Mouse (Mus musculus) T-cell, adult 2 months (primary cell): ENCODE measurements at regions not wholly inside any gene's neighbourhood (a gene's known extent, or its start where the extent isn't known, plus 50 kb on each side); places are given as distances from the start of the nearest gene placed in this dataset.

Source experiments
- DNase-seq: peaks from one replicate; pipeline ENCODE4 v3.0.0; 2022; ENCODE audit warnings: low spot score

DNA sequence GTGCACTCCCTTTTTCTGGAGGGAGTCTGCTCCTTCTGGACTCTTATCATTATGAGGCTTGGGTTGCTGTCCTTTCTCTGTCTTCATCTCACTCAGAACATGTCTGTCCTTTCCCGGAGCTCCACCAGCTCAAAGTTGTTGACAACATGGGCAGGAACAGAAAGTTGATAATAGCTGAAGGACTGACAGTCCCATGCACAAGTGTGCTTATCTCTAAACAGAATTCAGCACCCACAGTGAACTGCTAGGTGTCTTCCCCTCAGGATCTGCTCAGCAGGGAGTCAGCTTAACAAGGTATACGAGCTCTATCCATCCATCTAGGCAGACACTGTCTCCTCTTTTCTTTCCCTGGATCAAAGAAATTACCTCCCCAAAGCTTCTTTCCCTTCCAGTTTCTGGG lies 89.2 kb upstream of the Rab11fip2 start:
- DNase-seq, result no peak

DNA sequence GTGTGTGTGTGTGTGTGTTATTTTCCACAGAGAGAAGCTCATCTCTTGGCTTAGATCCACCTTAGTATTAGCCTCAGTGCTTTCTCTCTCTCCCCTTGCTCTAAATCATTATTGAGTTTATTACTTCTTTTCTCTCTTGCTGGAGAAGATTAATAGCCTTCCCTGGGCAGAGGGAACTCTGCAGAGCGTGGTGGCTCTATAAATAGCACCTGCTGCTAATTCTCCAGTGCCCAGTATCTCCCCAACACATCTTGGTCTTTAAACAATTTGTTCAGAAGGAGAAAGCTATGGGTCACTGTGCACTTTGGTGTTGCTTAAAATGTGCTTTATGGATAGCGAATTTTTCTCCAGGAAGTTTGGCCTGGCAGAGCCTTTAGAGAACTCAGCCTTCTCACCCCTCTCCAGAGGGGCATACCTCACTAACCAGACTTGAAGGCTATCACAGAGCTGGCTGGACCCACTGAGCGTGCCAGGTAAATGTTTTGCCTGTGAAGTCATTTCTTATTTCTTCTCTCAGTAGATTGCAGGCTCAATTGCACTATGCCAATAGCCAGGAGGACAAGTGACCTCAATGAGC lies 86.8 kb upstream of the Rab11fip2 start:
- DNase-seq, result no peak

DNA sequence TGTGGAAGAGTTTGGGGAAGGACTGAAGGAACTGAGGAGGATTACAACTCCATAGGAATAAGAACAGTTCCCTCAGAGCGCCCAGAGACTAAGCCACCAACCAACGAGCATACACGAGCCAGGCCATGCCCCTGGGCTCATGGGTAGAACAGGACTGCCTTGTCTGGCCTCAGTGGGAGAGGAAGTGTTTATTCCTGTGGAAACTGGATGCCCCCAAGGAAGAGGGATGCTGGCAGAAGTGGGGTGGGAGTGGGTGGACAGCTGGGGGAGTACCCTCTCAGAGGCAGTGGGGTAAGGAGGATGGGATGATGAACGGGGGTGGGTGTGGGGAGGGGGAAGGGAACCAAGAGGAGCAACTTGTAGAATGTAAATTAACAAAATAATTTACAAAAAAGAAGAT lies 86.3 kb upstream of the Rab11fip2 start:
- no peak for DNase-seq

GRCm38 (mm10) chr19:60015614-60016300 lies 72.3 kb upstream of the Rab11fip2 start:
- no peak for DNase-seq

DNA sequence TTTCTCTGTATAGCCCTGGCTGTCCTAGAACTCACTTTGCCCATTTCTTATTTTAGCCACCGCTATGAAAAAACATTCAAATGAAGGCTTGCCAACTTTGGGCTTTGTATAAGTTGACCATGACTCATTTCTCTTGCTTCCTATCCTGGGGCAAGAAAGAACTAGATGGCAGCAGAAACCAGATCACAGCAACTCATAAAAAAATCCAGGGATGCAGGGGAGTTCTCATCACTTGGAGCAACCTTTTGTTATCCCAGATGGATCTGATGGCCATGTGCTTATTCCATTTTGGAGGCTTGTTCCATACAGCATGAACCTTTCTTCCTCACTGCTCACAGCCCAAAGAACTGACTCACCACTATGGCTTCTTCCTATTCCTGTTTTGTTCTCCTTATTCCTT lies 52.1 kb upstream of the Rab11fip2 start:
- no peak for DNase-seq
